Mouse (Mus musculus): Measurements from ENCODE around the gene Ing1. TPM values are rescaled to one million over a fixed set of nuclear protein-coding genes. Genes with fewer than 3 reads are reported as not detected.

Ing1 gene
- polyA plus RNA-seq (2015; fragmentation: Nextera tagmentation; extraction: Ambion mirVana), result 47.9 and 50.5 TPM in 2 replicates

DNA sequence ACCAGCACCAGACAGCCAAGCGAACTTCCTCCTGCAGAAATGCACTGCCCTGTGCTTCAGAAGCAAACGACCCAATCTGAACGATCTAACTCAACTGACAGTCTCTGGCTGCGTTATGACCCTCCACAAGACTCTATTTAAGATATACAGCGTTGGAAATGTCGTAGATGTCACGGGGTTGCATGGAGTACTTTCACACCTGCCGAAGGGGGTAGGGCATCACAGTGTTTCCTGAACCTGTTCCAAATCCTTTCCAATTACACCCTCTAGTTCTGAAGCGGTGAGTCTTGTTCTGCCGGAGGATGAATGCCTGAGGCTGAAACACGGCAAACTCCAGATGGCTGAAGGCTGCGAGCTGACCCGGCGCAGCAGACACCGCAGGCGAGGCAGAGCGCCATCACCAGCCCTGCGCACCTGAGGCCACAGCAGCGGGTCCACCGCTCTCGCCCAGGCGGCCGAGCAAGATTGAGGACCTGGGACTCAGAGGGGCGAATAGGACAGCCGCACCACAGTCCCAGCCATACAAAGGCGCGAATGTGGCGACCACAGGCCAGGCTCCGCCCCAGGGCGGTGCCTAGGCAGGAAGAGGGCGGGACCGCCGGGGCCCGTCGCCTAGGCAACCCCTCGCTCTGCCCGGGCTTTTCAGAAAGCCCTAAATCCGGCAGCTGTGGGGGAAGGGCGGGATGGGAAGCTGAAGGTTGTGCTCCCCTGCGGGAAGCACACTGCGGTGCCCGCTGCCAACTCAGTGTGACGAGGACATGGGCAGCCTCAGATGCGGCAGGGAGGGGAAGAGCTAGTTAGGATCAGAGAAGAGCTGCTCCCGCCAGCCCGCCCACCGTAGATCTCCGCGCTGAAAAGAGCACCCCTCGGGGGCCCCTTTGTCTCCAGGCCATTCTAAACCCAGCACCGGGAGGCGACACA is at the start of gene Ing1:
Gene Ing1, plus strand, starts transcription at position 773 of the 921 bp plus-strand sequence.
- H3K4me3 ChIP-seq, result peak within 1 kb of the TSS; percentile 93
- ATAC-seq (replicated peaks), result peak; percentile 89
- H3K4me1 ChIP-seq, result peaks cover 35% of the 10 kb centered on the region
- WGBS, result under 1% methylated on average over 52 of the region's 52 CpGs
- peak within 1 kb of the TSS; percentile 87 for H3K9ac ChIP-seq
- peak within 1 kb of the TSS; percentile 100 for H3K27ac ChIP-seq
- H3K36me3 ChIP-seq (replicated peaks), result no peaks in the 10 kb centered on the region
- H3K4me2 ChIP-seq, result peak within 1 kb of the TSS; percentile 74
- no peaks in the 10 kb centered on the region for H3K9me3 ChIP-seq
- no peaks in the 10 kb centered on the region for H3K27me3 ChIP-seq (replicated peaks)

DNA sequence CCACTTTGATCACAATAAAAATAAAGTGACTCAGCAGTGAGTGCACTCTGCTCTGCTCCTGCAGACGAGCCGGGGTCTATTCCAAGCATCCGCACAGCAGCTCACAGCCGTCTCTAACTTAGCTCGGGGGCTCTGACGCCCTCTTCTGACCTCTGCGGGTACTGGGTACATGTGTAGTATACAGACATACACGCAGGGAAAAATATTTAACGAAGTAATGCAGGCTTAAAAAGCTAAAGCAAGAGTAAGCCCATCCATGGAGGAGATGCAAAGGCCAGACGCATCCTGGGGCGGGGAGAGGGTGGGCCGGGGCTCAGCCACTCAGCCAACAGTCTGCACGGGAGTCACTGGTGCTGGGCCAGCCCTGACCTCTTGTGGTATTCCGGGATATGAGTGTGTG is 49.3 kb upstream of the Ing1 start:
- Histone ChIP-seq H3K4me3 (no peak overlapping the region), H3K36me3 (replicated peaks) (peaks cover 68% of the 10 kb centered on the region), H3K4me1 (no peaks in the 10 kb centered on the region), H3K9ac (no peak overlapping the region), H3K27me3 (replicated peaks) (no peaks in the 10 kb centered on the region), H3K27ac (no peak overlapping the region), H3K9me3 (no peaks in the 10 kb centered on the region), H3K4me2 (no peak overlapping the region)
- no peak for ATAC-seq (replicated peaks)
- 82% methylated on average over 14 of the region's 14 CpGs for WGBS

DNA sequence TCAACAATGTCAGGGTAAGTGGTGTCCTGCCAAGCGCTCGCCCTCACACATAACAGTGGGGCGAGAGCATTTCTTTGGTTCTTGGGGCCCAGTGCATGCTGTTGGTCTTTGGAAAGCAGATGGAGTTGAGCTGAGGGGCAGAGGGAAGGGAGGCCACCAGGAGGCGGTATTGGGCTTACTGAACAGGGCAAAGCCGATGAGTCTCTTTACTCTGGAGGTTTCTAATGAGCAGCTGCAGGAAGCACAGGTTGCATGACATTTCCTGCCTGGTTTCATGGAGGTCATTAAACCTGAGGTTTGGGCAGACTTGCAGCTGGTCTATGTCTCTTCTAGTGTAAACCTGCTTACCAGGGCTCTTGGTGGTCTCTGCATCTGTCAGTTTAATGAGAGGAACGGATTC is 48.6 kb upstream of the Ing1 start:
- Histone ChIP-seq H3K4me1 (no peaks in the 10 kb centered on the region), H3K9ac (no peak overlapping the region), H3K4me2 (no peak overlapping the region), H3K9me3 (no peaks in the 10 kb centered on the region), H3K27me3 (replicated peaks) (no peaks in the 10 kb centered on the region), H3K4me3 (no peak overlapping the region), H3K36me3 (replicated peaks) (peaks cover 69% of the 10 kb centered on the region), H3K27ac (no peak overlapping the region)
- ATAC-seq (replicated peaks), result no peak
- 76% methylated on average over 6 of the region's 6 CpGs for WGBS

DNA sequence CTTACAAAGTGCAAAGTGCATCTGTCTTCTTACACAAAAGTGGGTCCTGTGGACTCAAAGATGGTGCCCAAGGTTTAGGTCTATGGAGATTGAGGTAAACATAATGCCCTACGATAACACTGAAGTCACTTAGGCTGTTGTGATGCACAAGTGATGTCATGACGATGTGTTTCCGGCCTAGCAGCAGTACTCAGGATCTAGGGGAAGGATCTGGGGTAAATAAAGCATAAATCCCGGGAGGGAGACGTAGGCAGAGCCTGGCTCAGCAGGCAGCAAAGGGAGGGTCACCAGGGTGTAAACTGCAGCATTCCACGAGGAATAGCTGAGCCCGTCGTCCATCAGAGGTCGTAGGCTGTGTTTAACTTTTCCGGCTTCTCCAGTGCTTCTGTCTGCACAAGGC is 46.5 kb upstream of the Ing1 start:
- no peak overlapping the region for H3K4me2 ChIP-seq
- WGBS, result 82% methylated on average over 10 of the region's 10 CpGs
- H3K9ac ChIP-seq, result no peak overlapping the region
- H3K36me3 ChIP-seq (replicated peaks), result peaks cover 71% of the 10 kb centered on the region
- H3K27me3 ChIP-seq (replicated peaks), result no peaks in the 10 kb centered on the region
- no peaks in the 10 kb centered on the region for H3K4me1 ChIP-seq
- H3K9me3 ChIP-seq, result no peaks in the 10 kb centered on the region
- no peak overlapping the region for H3K4me3 ChIP-seq
- ATAC-seq (replicated peaks), result no peak
- no peak overlapping the region for H3K27ac ChIP-seq

DNA sequence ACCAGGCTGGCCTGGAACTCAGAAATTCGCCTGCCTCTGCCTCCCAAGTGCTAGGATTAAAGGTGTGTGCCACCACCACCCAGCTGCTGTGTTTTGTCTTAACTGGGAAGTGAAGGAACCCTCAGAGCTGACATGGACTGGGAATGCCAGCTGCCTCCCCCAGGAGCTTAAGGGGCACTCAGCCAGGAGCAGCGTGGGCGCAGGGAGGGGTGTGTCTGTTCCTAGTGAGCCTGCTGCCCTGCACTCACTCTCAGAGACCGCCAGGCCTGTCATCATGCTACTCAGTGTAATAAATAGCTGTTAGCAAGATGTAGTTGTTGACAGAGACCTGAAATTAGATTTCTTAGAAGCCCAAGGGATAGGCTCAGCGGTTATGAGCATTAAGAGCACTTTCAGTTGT is 44.4 kb upstream of the Ing1 start:
- H3K4me3 ChIP-seq, result no peak overlapping the region
- no peak overlapping the region for H3K9ac ChIP-seq
- H3K4me1 ChIP-seq, result no peaks in the 10 kb centered on the region
- H3K27ac ChIP-seq, result no peak overlapping the region
- no peaks in the 10 kb centered on the region for H3K27me3 ChIP-seq (replicated peaks)
- no peaks in the 10 kb centered on the region for H3K9me3 ChIP-seq
- no peak overlapping the region for H3K4me2 ChIP-seq
- peaks cover 70% of the 10 kb centered on the region for H3K36me3 ChIP-seq (replicated peaks)
- no peak for ATAC-seq (replicated peaks)
- WGBS, result 87% methylated on average over 5 of the region's 5 CpGs

DNA sequence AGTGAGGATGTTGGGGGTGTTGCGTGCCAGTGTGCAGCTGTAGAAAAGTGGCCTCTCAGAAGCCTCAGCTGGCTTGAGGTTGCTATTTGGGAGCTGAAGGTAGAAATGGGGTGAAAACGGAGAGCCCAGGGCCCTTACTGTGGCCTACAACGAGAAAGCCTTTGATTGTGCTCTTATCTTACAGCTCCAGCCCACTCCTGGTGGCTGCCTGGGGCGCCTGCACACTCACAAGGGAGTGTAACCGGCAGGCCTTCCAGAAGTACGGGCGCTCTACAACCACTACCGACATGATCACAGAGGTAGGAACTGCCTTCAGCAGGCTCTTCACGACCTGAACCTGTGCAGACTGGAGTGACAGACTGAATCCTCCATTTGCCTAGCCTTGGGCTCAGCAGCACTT is 42.7 kb upstream of the Ing1 start:
- no peak overlapping the region for H3K27ac ChIP-seq
- peaks cover 53% of the 10 kb centered on the region for H3K36me3 ChIP-seq (replicated peaks)
- H3K4me1 ChIP-seq, result no peaks in the 10 kb centered on the region
- H3K9ac ChIP-seq, result no peak overlapping the region
- H3K27me3 ChIP-seq (replicated peaks), result no peaks in the 10 kb centered on the region
- 88% methylated on average over 9 of the region's 9 CpGs for WGBS
- no peak overlapping the region for H3K4me3 ChIP-seq
- no peak overlapping the region for H3K4me2 ChIP-seq
- ATAC-seq (replicated peaks), result no peak
- H3K9me3 ChIP-seq, result no peaks in the 10 kb centered on the region

DNA sequence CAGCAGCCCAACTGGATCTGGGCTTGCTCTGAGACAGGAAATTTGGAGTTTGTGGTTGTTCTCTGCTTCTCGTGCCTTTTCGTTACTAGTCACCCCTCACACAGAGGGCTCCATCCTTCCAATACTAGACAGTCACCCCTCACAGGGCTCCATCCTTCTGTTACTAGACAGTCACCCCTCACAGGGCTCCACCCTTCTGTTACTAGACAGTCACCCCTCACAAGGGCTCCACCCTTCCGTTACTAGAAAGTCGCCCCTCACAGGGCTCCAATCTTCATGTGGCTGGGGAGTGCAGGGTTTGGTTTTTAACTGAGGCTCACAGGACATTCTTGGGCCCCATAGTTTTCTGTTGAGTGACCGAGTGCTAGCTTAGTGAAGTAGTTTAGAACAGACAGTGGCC is 42.1 kb upstream of the Ing1 start:
- no peaks in the 10 kb centered on the region for H3K9me3 ChIP-seq
- WGBS, result 89% methylated on average over 5 of the region's 5 CpGs
- no peaks in the 10 kb centered on the region for H3K27me3 ChIP-seq (replicated peaks)
- no peaks in the 10 kb centered on the region for H3K4me1 ChIP-seq
- H3K4me2 ChIP-seq, result no peak overlapping the region
- no peak overlapping the region for H3K9ac ChIP-seq
- no peak overlapping the region for H3K27ac ChIP-seq
- no peak for ATAC-seq (replicated peaks)
- peaks cover 52% of the 10 kb centered on the region for H3K36me3 ChIP-seq (replicated peaks)
- no peak overlapping the region for H3K4me3 ChIP-seq

DNA sequence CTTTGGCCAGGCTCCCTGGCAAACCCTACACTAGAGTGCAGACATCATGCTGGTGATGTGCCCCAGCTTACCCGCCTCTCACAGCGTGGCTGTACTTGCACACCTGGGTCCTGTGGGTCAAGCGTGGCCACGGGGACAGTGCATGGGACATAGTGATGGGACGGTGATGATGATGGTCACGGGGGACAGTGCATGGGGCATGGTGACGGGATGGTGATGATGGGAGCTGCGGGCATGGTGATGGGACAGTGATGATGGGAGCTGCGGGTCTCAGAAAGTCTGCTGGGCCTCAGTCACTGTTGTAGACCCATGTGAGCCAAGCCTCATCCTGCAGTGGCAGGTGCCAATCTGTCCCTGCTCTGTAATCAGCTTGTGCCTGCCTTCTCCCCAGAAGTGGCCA is 39.1 kb upstream of the Ing1 start:
- no peaks in the 10 kb centered on the region for H3K27me3 ChIP-seq (replicated peaks)
- H3K27ac ChIP-seq, result no peak overlapping the region
- H3K4me1 ChIP-seq, result no peaks in the 10 kb centered on the region
- 97% methylated on average over 9 of the region's 9 CpGs for WGBS
- no peak overlapping the region for H3K4me3 ChIP-seq
- H3K36me3 ChIP-seq (replicated peaks), result peaks cover 26% of the 10 kb centered on the region
- no peak overlapping the region for H3K4me2 ChIP-seq
- ATAC-seq (replicated peaks), result no peak
- no peak overlapping the region for H3K9ac ChIP-seq
- H3K9me3 ChIP-seq, result no peaks in the 10 kb centered on the region

DNA sequence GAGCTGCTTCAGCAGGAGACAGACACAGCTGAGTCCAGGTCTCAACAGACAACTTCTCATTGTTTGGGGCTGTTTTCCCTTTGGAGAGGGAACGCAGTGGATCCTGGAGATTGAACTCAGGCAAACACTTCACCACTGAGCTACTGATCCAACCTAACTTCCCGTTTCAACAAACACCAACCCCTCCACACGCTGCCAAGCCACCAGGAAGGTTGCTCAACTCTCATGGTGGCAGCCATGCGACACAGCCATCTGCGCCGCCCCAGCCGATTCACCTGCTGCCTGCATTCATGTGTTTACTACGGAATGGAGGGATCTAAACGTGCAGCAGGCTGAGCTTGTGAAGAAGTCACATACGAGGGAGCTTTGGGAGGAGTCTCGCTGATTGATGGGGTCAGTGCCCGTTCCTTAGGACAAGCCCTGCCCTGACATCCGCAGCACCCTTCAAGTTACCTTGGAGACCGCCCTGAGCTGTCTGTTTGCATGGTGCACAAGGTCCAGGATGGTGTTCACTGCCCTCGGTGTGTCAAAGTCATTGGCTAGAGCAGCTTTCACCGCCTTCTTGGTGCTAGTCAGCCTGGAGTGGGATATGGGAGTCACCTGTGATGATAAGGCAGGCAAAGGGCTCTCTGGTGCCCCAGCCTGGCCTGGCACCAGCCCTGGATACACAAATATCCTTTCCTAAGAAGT is 37.9 kb upstream of the Ing1 start:
- Histone ChIP-seq H3K27ac (no peak overlapping the region), H3K9me3 (no peaks in the 10 kb centered on the region), H3K36me3 (replicated peaks) (peaks cover 29% of the 10 kb centered on the region), H3K4me2 (no peak overlapping the region), H3K9ac (no peak overlapping the region), H3K4me3 (no peak overlapping the region), H3K27me3 (replicated peaks) (no peaks in the 10 kb centered on the region), H3K4me1 (no peaks in the 10 kb centered on the region)
- 90% methylated on average over 16 of the region's 16 CpGs for WGBS
- ATAC-seq (replicated peaks), result no peak

DNA sequence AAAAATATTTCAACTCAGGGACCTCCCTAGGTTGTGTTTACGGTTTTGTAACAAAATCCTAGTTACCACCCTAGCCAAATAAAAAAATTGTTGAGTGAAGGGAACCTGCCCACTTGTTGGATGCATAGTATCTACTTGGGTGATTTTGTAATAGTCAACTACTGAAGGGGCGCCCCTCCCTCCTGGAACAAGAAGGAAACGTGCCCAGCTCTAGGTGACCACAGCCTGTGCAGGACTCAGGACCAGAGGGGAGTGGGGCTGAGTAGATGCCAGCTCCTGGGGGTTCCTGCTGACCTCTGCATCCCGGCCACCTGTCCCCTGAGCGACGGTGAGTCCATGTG is 37.3 kb upstream of the Ing1 start:
- 93% methylated on average over 6 of the region's 6 CpGs for WGBS

DNA sequence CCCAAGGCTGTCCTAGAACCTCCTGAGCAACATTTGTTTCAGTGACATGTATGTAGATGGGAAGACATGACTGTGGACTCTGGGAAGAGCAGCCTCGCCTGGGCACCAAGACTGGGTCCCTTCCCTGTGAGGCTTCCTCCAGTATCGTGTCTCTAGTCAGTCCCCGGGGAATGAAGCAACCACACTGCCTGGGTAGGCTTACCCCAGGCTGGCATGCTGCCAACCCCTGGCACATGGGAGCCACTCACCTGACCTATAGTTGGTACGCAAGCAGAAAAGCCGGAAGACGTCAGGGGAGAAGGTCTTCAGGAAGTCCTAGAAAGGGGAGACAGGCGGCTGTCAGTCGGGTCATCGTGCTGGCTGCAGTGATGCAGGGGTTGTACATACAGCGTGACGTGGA is 36.7 kb upstream of the Ing1 start:
- ATAC-seq (replicated peaks), result no peak
- Histone ChIP-seq H3K4me2 (no peak overlapping the region), H3K36me3 (replicated peaks) (peaks cover 21% of the 10 kb centered on the region), H3K9ac (no peak overlapping the region), H3K27ac (no peak overlapping the region), H3K4me3 (no peak overlapping the region), H3K4me1 (no peaks in the 10 kb centered on the region), H3K9me3 (no peaks in the 10 kb centered on the region), H3K27me3 (replicated peaks) (no peaks in the 10 kb centered on the region)
- WGBS, result 91% methylated on average over 11 of the region's 11 CpGs

More for the DNA sequence above, 37.3 kb upstream of the Ing1 start:
- H3K4me2 ChIP-seq, result no peak overlapping the region
- H3K4me1 ChIP-seq, result no peaks in the 10 kb centered on the region
- H3K9ac ChIP-seq, result no peak overlapping the region
- peaks cover 23% of the 10 kb centered on the region for H3K36me3 ChIP-seq (replicated peaks)
- H3K27me3 ChIP-seq (replicated peaks), result no peaks in the 10 kb centered on the region
- H3K27ac ChIP-seq, result no peak overlapping the region
- no peaks in the 10 kb centered on the region for H3K9me3 ChIP-seq
- H3K4me3 ChIP-seq, result no peak overlapping the region
- no peak for ATAC-seq (replicated peaks)

DNA sequence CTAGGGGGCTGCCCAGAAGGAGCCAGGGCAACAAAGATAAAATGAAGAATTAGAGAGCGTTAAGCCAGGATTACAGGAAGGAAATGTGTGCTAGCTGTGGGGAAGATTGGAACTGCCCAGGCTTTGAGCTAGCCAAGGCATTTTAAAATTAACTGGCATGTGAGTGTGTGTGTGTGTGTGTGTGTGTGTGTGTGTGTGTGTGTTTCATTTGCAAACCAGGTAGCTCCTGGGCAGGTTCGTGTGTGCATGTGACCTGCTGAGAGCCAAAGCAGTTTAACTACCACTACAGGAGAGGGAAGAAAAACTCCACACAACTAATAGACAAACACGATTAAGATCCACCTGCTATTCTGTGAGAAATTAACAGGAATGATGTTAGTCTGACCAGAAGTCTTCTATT is 32.0 kb upstream of the Ing1 start:
- no peaks in the 10 kb centered on the region for H3K27me3 ChIP-seq (replicated peaks)
- 89% methylated on average over 3 of the region's 3 CpGs for WGBS
- H3K9me3 ChIP-seq, result no peaks in the 10 kb centered on the region
- H3K4me3 ChIP-seq, result no peak overlapping the region
- no peak for ATAC-seq (replicated peaks)
- H3K9ac ChIP-seq, result no peak overlapping the region
- peaks cover 4% of the 10 kb centered on the region; the same call in 1 of the 2 replicates for H3K36me3 ChIP-seq (replicated peaks)
- H3K4me2 ChIP-seq, result no peak overlapping the region
- no peak overlapping the region for H3K27ac ChIP-seq
- H3K4me1 ChIP-seq, result no peaks in the 10 kb centered on the region

Measured in midbrain, embryonic 15.5 days (tissue).